Mouse (Mus musculus) lung, embryonic 16.5 days (tissue): ENCODE measurements at regions not wholly inside any gene's neighbourhood (a gene's known extent, or its start where the extent isn't known, plus 50 kb on each side); places are given as distances from the start of the nearest gene placed in this dataset.

Experiments
- ATAC-seq: fragments of 200-750 bp; cut with Nextera tagmentation; 2 replicates; pipeline ENCODE4 v1.8.0; 2017; ENCODE audit warnings: low read depth, mild to moderate bottlenecking, moderate library complexity
- H3K27ac ChIP-seq: fragments of 300-500 bp; sonication (generic); 2 replicates; pipeline ENCODE4 v1.5.1; 2014; ENCODE audit warnings: mild to moderate bottlenecking, control low read depth, low read length
- H3K27me3 ChIP-seq: fragments of 300-500 bp; sonication (generic); 2 replicates; pipeline ENCODE4 v1.6.1; 2014; ENCODE audit warnings: low read depth, low read length, mixed read lengths; ENCODE audit not compliant: control insufficient read depth, insufficient read depth
- H3K36me3 ChIP-seq: fragments of 300-500 bp; sonication (generic); 2 replicates; pipeline ENCODE4 v1.6.1; 2014; ENCODE audit warnings: low read length; ENCODE audit not compliant: control insufficient read depth, insufficient read depth
- H3K4me1 ChIP-seq: fragments of 300-500 bp; sonication (generic); replicated peaks from 2 replicates; pipeline ENCODE4 v1.6.1; 2014; ENCODE audit warnings: low read length, mixed read lengths; ENCODE audit not compliant: control insufficient read depth, insufficient read depth
- H3K4me2 ChIP-seq: fragments of 300-500 bp; sonication (generic); 2 replicates; pipeline ENCODE4 v1.6.1; 2014; ENCODE audit warnings: low read depth, low read length, control low read depth
- H3K4me3 ChIP-seq: fragments of 300-500 bp; sonication (generic); 2 replicates; pipeline ENCODE4 v1.5.1; 2014; ENCODE audit warnings: mild to moderate bottlenecking, low read length, control low read depth
- H3K9ac ChIP-seq: fragments of 300-500 bp; sonication (generic); 2 replicates; pipeline ENCODE4 v1.6.1; 2014; ENCODE audit warnings: low read length, control low read depth
- H3K9me3 ChIP-seq: fragments of 300-500 bp; sonication (generic); 2 replicates; pipeline ENCODE4 v1.6.1; 2016; ENCODE audit warnings: low read length; ENCODE audit not compliant: control insufficient read depth
- WGBS: fragments of 180-500 bp; shearing (Covaris S2); extraction: QIAGEN DNeasy Blood & Tissue Kit; methylation state at CpG from one replicate; pipeline ENCODE4 v1.1.7; 2014; 5-methylcytosine and 5-hydroxymethylcytosine counted together

GRCm38 (mm10) chr16:47526613-47527012 is 756.9 kb upstream of the Dppa4 start:
- Histone ChIP-seq H3K27ac (no peak overlapping the region), H3K4me3 (no peak overlapping the region)
- WGBS = 71% methylated on average over 3 of the region's 3 CpGs

GRCm38 (mm10) chr16:47536524-47536923 is 747.0 kb upstream of the Dppa4 start:
- ATAC-seq = no peak
- Histone ChIP-seq H3K9me3 (no peaks in the 10 kb centered on the region), H3K27me3 (no peaks in the 10 kb centered on the region), H3K27ac (no peak overlapping the region), H3K36me3 (no peaks in the 10 kb centered on the region), H3K9ac (no peak overlapping the region), H3K4me2 (no peak overlapping the region), H3K4me3 (no peak overlapping the region), H3K4me1 (no peaks in the 10 kb centered on the region)
- WGBS = 39% methylated on average over 1 of the region's 1 CpGs

More at GRCm38 (mm10) chr16:47526613-47527012, 756.9 kb upstream of the Dppa4 start:
- Histone ChIP-seq H3K36me3 (no peaks in the 10 kb centered on the region), H3K4me2 (no peak overlapping the region), H3K9ac (no peak overlapping the region), H3K4me1 (no peaks in the 10 kb centered on the region), H3K27me3 (no peaks in the 10 kb centered on the region), H3K9me3 (no peaks in the 10 kb centered on the region)
- no peak for ATAC-seq

DNA sequence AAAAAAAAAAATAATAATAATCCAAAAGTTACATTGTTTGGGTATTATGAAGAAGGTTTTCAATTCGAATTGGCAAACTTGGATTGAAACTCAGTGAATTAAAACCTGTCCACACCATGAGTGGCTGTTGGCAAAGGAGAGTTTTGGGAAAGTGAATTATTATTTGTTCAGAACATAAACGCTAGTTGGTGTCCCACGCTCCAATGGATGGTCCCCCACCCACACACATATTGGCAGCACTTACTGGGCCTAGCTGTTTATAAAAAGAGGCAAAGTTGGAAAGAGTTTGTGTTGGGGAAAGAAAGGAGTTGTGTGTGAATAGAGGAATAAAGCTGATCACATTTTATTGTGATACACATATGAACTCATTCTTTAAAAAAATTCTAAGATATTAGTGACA is 732.4 kb upstream of the Dppa4 start:
- Histone ChIP-seq H3K9me3 (no peaks in the 10 kb centered on the region), H3K9ac (no peak overlapping the region), H3K27me3 (no peaks in the 10 kb centered on the region), H3K4me1 (no peaks in the 10 kb centered on the region), H3K4me3 (no peak overlapping the region), H3K4me2 (no peak overlapping the region), H3K27ac (no peak overlapping the region), H3K36me3 (no peaks in the 10 kb centered on the region)
- ATAC-seq = no peak
- 63% methylated on average over 3 of the region's 3 CpGs for WGBS

DNA sequence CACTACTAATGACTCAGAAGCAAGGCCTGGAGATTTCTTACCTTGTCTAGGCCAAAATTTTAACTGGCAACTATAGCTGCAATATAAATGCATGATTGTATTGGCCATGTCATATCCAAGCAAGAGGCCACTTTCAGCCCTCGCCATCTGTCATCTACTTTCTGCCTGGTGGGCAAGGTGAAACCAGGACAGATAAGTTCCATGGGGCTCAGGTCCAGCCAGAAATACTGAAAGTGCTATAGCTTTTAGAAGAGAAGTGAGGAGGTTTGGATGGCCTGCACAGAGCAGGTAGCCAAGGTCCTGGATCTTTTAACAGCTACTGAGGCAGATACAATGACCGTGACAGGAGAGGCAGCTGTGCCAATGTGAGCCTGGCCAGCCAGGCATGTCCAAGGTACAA is 715.5 kb upstream of the Dppa4 start:
- H3K9ac ChIP-seq = no peak overlapping the region
- H3K4me1 ChIP-seq = no peaks in the 10 kb centered on the region
- ATAC-seq = no peak
- WGBS = 84% methylated on average over 2 of the region's 2 CpGs
- H3K27me3 ChIP-seq = no peaks in the 10 kb centered on the region
- H3K27ac ChIP-seq = no peak overlapping the region
- H3K9me3 ChIP-seq = no peaks in the 10 kb centered on the region
- no peak overlapping the region for H3K4me2 ChIP-seq
- no peak overlapping the region for H3K4me3 ChIP-seq
- H3K36me3 ChIP-seq = no peaks in the 10 kb centered on the region

- no peaks in the 10 kb centered on the region for H3K4me1 ChIP-seq
- ATAC-seq = no peak
- H3K9me3 ChIP-seq = peaks cover 2% of the 10 kb centered on the region; the same call in 1 of the 2 replicates
- no peak overlapping the region for H3K27ac ChIP-seq
- no peak overlapping the region for H3K4me2 ChIP-seq
- no peaks in the 10 kb centered on the region for H3K27me3 ChIP-seq
- no peaks in the 10 kb centered on the region for H3K36me3 ChIP-seq
- no peak overlapping the region for H3K4me3 ChIP-seq
- H3K9ac ChIP-seq = no peak overlapping the region
These were observed 684.1 kb upstream of the Dppa4 start for GRCm38 (mm10) chr16:47599476-47599875.
